Mouse (Mus musculus): ENCODE results near the gene Shb. TPM values are rescaled to one million over a fixed set of nuclear protein-coding genes. Genes with fewer than 3 reads are reported as not detected.

Gene Shb
- polyA plus RNA-seq, 1 experiment from 2014 or later, result 8.2 TPM

- DNase-seq (ENCODE audit: low spot score) (peak; percentile 78), ATAC-seq (replicated peaks; ENCODE audit: low FRiP score) (peak; percentile 71)
- H3K27me3 ChIP-seq (ENCODE audit: control insufficient read depth, insufficient read depth, low read length), result no peaks in the 10 kb centered on the region
- peaks cover 17% of the 10 kb centered on the region for H3K4me1 ChIP-seq (replicated peaks; ENCODE audit: control insufficient read depth, insufficient read depth, low read length)
- peak overlapping the region; percentile 72 for H3K4me3 ChIP-seq (ENCODE audit: low read depth, low read length)
- H3K27ac ChIP-seq (ENCODE audit: low read depth, low read length), result peak overlapping the region; percentile 66
- peak overlapping the region; percentile 95 for H3K4me2 ChIP-seq (ENCODE audit: low read depth, low read length, severe bottlenecking)
- WGBS, result under 1% methylated on average over 85 of the region's 89 CpGs
- no peaks in the 10 kb centered on the region for H3K36me3 ChIP-seq (ENCODE audit: control insufficient read depth, insufficient read depth, low read length)
- H3K9me3 ChIP-seq (ENCODE audit: control insufficient read depth, low read length), result no peaks in the 10 kb centered on the region
- peak overlapping the region; percentile 82 for H3K9ac ChIP-seq (ENCODE audit: low read length)
These were observed 2.2 kb downstream of the Shb start for GRCm38 (mm10) chr4:45529986-45530597.

- 1% methylated on average over 71 of the region's 71 CpGs for WGBS
- Histone ChIP-seq H3K4me3 (ENCODE audit: low read depth, low read length) (peak overlapping the region; percentile 72), H3K27ac (ENCODE audit: low read depth, low read length) (peak overlapping the region; percentile 44; the same call in 1 of the 2 replicates), H3K36me3 (ENCODE audit: control insufficient read depth, insufficient read depth, low read length) (no peaks in the 10 kb centered on the region), H3K4me2 (ENCODE audit: low read depth, low read length, severe bottlenecking) (peak overlapping the region; percentile 95), H3K27me3 (ENCODE audit: control insufficient read depth, insufficient read depth, low read length) (no peaks in the 10 kb centered on the region), H3K9me3 (ENCODE audit: control insufficient read depth, low read length) (no peaks in the 10 kb centered on the region), H3K9ac (ENCODE audit: low read length) (peak overlapping the region; percentile 82), H3K4me1 (replicated peaks; ENCODE audit: control insufficient read depth, insufficient read depth, low read length) (peaks cover 17% of the 10 kb centered on the region)
- ATAC-seq (replicated peaks; ENCODE audit: low FRiP score) (no peak), DNase-seq (ENCODE audit: low spot score) (peak; percentile 65)
These were observed 2.9 kb downstream of the Shb start for GRCm38 (mm10) chr4:45529201-45529985.

- H3K27ac ChIP-seq (ENCODE audit: low read depth, low read length), result peak overlapping the region; percentile 44
These were observed 3.7 kb downstream of the Shb start for GRCm38 (mm10) chr4:45528355-45529198.

DNA sequence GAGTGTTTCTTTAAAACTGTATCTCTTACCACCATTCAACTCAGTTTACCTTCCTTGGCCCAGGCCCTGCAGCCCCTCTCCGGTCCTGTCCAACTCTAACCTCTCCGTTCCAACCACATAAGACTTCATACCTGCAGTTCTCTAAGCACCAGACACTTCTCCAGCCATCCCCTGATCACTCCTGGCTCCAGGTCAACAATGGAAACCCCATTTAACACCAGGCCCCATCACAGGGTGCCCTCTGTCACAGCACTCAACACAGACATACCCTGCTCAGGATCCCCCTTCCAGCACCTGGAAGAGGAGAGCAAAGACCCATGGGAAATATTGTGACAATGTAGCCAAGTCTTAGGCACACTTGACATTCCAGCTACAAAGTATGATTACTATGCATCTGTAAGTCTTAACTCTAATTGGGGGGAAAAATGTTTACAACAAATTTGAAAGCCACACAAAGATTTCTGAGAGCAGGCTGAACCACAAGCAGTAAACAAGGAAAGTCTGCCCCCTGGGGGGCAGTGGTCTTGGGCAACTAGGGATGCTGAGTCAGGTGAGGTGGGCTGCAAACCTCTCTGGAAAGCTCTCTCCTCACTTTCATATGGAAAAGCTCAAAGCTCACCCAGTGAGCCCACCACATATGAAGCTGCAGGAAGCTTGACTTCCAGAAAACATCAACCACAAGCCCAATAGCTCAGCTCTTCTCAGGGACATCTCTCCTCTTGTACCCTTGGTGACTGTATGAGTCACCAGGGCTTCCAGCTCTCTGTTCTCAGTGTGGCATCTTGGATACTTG, 4.5 kb downstream of the Shb start:
- peak overlapping the region; percentile 82 for H3K9ac ChIP-seq (ENCODE audit: low read length)
- no peak for ATAC-seq (replicated peaks; ENCODE audit: low FRiP score)
- peak overlapping the region; percentile 95 for H3K4me2 ChIP-seq (ENCODE audit: low read depth, low read length, severe bottlenecking)
- no peak overlapping the region for H3K27ac ChIP-seq (ENCODE audit: low read depth, low read length)
- no peaks in the 10 kb centered on the region for H3K36me3 ChIP-seq (ENCODE audit: control insufficient read depth, insufficient read depth, low read length)
- DNase-seq (ENCODE audit: low spot score), result no peak
- 92% methylated on average over 2 of the region's 2 CpGs for WGBS
- no peaks in the 10 kb centered on the region for H3K9me3 ChIP-seq (ENCODE audit: control insufficient read depth, low read length)
- H3K4me1 ChIP-seq (replicated peaks; ENCODE audit: control insufficient read depth, insufficient read depth, low read length), result peaks cover 17% of the 10 kb centered on the region
- no peaks in the 10 kb centered on the region for H3K27me3 ChIP-seq (ENCODE audit: control insufficient read depth, insufficient read depth, low read length)
- H3K4me3 ChIP-seq (ENCODE audit: low read depth, low read length), result peak overlapping the region; percentile 72

More at GRCm38 (mm10) chr4:45528355-45529198, 3.7 kb downstream of the Shb start:
- peaks cover 17% of the 10 kb centered on the region for H3K4me1 ChIP-seq (replicated peaks; ENCODE audit: control insufficient read depth, insufficient read depth, low read length)
- DNase-seq (ENCODE audit: low spot score) (peak; percentile 59), ATAC-seq (replicated peaks; ENCODE audit: low FRiP score) (no peak)
- H3K4me3 ChIP-seq (ENCODE audit: low read depth, low read length), result peak overlapping the region; percentile 72
- H3K36me3 ChIP-seq (ENCODE audit: control insufficient read depth, insufficient read depth, low read length), result no peaks in the 10 kb centered on the region
- H3K9me3 ChIP-seq (ENCODE audit: control insufficient read depth, low read length), result no peaks in the 10 kb centered on the region
- peak overlapping the region; percentile 95 for H3K4me2 ChIP-seq (ENCODE audit: low read depth, low read length, severe bottlenecking)
- H3K9ac ChIP-seq (ENCODE audit: low read length), result peak overlapping the region; percentile 82
- no peaks in the 10 kb centered on the region for H3K27me3 ChIP-seq (ENCODE audit: control insufficient read depth, insufficient read depth, low read length)
- WGBS, result 2% methylated on average over 21 of the region's 21 CpGs

DNA sequence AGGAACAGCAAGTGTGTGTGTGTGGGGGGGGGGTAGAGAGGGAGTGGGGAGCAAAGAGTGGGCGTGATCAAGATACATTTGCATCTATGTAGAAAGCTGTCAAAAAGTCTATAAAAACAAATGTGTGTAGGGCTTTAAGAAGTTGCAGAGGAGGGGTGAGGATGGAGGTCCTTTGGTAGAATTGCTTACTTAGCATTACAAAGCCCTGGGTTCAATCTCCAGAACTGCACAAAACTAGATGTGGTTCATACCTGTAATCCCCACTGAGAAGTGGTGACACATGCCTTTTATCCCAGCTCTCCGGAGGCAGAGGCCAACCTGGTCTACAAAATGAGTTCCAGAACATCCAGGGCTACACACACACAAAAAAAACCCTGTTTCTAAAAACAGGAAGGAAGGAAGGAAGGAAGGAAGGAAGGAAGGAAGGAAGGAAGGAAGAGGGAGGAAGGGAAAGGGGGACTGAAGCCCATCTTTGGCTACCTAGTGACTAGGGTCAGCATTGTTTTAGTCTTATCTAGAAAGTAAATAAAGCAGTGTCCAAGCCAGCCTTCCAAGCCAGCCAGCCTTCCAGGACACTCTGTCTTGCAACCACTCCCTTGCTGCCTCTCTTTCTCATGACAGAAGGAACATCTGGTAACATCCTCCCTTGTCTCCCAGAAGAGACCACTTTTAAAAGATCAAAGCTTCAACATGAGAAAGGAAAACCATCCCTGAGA, 5.3 kb downstream of the Shb start:
- peaks cover 16% of the 10 kb centered on the region for H3K4me1 ChIP-seq (replicated peaks; ENCODE audit: control insufficient read depth, insufficient read depth, low read length)
- H3K9me3 ChIP-seq (ENCODE audit: control insufficient read depth, low read length), result no peaks in the 10 kb centered on the region
- no peak overlapping the region for H3K9ac ChIP-seq (ENCODE audit: low read length)
- DNase-seq (ENCODE audit: low spot score), result no peak
- H3K4me3 ChIP-seq (ENCODE audit: low read depth, low read length), result no peak overlapping the region
- H3K27ac ChIP-seq (ENCODE audit: low read depth, low read length), result no peak overlapping the region
- no peak for ATAC-seq (replicated peaks; ENCODE audit: low FRiP score)
- WGBS, result 79% methylated on average over 2 of the region's 2 CpGs
- H3K36me3 ChIP-seq (ENCODE audit: control insufficient read depth, insufficient read depth, low read length), result no peaks in the 10 kb centered on the region
- H3K27me3 ChIP-seq (ENCODE audit: control insufficient read depth, insufficient read depth, low read length), result no peaks in the 10 kb centered on the region
- H3K4me2 ChIP-seq (ENCODE audit: low read depth, low read length, severe bottlenecking), result peak overlapping the region; percentile 95

GRCm38 (mm10) chr4:45526175-45526574, 6.1 kb downstream of the Shb start:
- Histone ChIP-seq H3K9me3 (ENCODE audit: control insufficient read depth, low read length) (no peaks in the 10 kb centered on the region), H3K4me2 (ENCODE audit: low read depth, low read length, severe bottlenecking) (no peak overlapping the region), H3K4me1 (replicated peaks; ENCODE audit: control insufficient read depth, insufficient read depth, low read length) (peaks cover 17% of the 10 kb centered on the region), H3K27ac (ENCODE audit: low read depth, low read length) (no peak overlapping the region), H3K9ac (ENCODE audit: low read length) (no peak overlapping the region), H3K36me3 (ENCODE audit: control insufficient read depth, insufficient read depth, low read length) (no peaks in the 10 kb centered on the region), H3K27me3 (ENCODE audit: control insufficient read depth, insufficient read depth, low read length) (no peaks in the 10 kb centered on the region), H3K4me3 (ENCODE audit: low read depth, low read length) (no peak overlapping the region)
- 86% methylated on average over 3 of the region's 3 CpGs for WGBS
- no peak for DNase-seq (ENCODE audit: low spot score)
- ATAC-seq (replicated peaks; ENCODE audit: low FRiP score), result no peak

DNA sequence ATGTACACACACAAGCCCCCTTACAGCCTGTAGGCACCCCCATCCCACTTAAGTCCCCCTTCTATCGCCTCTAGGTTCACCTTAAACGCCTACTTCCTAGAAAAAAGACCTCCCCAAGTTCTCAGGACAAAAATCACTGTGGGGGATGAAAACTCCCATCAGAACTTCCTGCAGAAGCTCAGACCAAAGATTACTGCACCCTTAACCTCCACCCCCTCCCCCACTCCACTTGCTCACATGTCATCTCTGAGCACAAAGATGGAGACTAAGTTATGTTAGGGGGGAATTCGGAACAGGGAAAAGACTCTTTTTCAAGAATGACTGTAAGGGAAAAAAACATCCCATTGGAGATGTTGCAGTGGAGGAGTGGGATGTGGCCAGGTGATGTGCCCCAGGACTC, 6.7 kb downstream of the Shb start:
- Histone ChIP-seq H3K4me2 (ENCODE audit: low read depth, low read length, severe bottlenecking) (no peak overlapping the region), H3K27ac (ENCODE audit: low read depth, low read length) (no peak overlapping the region), H3K4me3 (ENCODE audit: low read depth, low read length) (no peak overlapping the region), H3K9ac (ENCODE audit: low read length) (no peak overlapping the region), H3K36me3 (ENCODE audit: control insufficient read depth, insufficient read depth, low read length) (no peaks in the 10 kb centered on the region), H3K9me3 (ENCODE audit: control insufficient read depth, low read length) (no peaks in the 10 kb centered on the region), H3K4me1 (replicated peaks; ENCODE audit: control insufficient read depth, insufficient read depth, low read length) (peaks cover 17% of the 10 kb centered on the region), H3K27me3 (ENCODE audit: control insufficient read depth, insufficient read depth, low read length) (no peaks in the 10 kb centered on the region)
- ATAC-seq (replicated peaks; ENCODE audit: low FRiP score) (no peak), DNase-seq (ENCODE audit: low spot score) (no peak)
- WGBS, result 87% methylated on average over 3 of the region's 3 CpGs

Measured in forebrain, embryonic 11.5 days (tissue).